Mouse (Mus musculus): ENCODE results near the gene Hivep2.

DNA sequence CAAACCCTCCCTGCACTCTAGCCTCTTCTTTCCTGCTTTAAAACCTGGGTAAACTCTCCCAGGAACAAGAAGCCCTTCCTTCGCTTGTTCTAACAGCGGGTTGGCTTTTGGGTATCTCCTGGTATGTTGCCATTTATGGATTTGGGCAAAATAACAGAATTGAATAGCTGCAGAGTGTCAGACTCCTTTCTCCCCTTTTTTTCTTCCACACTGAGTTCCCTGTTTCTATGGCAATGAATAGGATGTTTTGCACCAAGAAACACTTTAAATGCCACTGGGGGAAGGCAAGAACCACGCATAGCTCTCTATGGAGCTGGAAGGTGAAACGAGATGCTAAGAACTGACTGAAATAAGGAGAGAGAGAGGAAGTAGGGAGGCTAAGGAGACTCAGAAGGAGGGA is 227.8 kb downstream of the Hivep2 start:
- no peak for TF ChIP-seq GATA1 (IDR thresholded peaks at IDR 0.05; ENCODE audit: borderline replicate concordance, low read length)
- no peak for TF ChIP-seq FLI1 (IDR thresholded peaks at IDR 0.05; ENCODE audit: low read length)
